Mouse (Mus musculus): Measurements from ENCODE around the gene Idi1. TPM values are rescaled to one million over a fixed set of nuclear protein-coding genes. Genes with fewer than 3 reads are reported as not detected.
"Not testable (repeated sequence)": the region's sequence is repeated elsewhere in the genome, so short reads cannot be mapped to it uniquely, and the experiment has no call there.

Idi1 gene
- total RNA-seq, 2 experiments from 2014 or later = 5.8 to 8.0 TPM

- ATAC-seq (replicated peaks; ENCODE audit: low FRiP score, poor library complexity, severe bottlenecking) = no peak
These were observed 3.7 kb upstream of the Idi1 start for GRCm38 (mm10) chr13:8881611-8882010.

GRCm38 (mm10) chr13:8883870-8884269 is 1.4 kb upstream of the Idi1 start:
- not testable (repeated sequence) for ATAC-seq (replicated peaks; ENCODE audit: low FRiP score, poor library complexity, severe bottlenecking)

GRCm38 (mm10) chr13:8886185-8886560 is 872 bp downstream of the Idi1 start:
- ATAC-seq (replicated peaks; ENCODE audit: low FRiP score, poor library complexity, severe bottlenecking) = no peak

GRCm38 (mm10) chr13:8888603-8889002 is 3.3 kb downstream of the Idi1 start:
- no peak for ATAC-seq (replicated peaks; ENCODE audit: low FRiP score, poor library complexity, severe bottlenecking)

- not testable (repeated sequence) for ATAC-seq (replicated peaks; ENCODE audit: low FRiP score, poor library complexity, severe bottlenecking)
These were observed 20.7 kb downstream of the Idi1 start for GRCm38 (mm10) chr13:8905986-8906385.

- ATAC-seq (replicated peaks; ENCODE audit: low FRiP score, poor library complexity, severe bottlenecking) = not testable (repeated sequence)
These were observed 28.6 kb downstream of the Idi1 start for GRCm38 (mm10) chr13:8913890-8914289.

GRCm38 (mm10) chr13:8933499-8933898 is 48.2 kb downstream of the Idi1 start:
- no peak for ATAC-seq (replicated peaks; ENCODE audit: low FRiP score, poor library complexity, severe bottlenecking)

DNA sequence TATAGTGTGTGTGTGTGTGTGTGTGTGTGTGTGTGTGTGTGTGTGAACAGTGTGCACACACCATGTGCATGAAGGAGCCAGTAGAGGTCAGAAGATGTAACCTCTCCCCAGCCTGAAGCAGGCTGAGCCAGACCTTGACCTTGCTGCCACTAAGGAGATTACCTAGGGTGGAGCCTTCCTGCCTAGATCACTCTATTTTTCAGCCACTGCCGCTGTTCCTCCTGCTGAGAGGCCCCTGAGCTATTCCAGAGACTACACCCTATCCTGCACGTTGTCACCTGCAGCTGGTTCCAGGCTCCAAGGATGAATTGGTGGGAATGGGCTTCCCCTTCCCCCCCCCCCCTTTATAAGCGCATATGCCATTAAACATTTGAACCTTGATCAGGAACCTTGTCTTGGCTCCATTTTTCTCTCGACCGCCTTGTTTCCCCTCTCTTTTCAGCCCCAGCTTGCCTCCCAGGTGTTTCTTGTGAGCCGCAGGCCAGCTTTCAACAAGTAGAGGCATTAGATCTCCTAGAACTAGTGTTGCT is 52.4 kb downstream of the Idi1 start:
- ATAC-seq (replicated peaks; ENCODE audit: low FRiP score, poor library complexity, severe bottlenecking) = not testable (repeated sequence)

DNA sequence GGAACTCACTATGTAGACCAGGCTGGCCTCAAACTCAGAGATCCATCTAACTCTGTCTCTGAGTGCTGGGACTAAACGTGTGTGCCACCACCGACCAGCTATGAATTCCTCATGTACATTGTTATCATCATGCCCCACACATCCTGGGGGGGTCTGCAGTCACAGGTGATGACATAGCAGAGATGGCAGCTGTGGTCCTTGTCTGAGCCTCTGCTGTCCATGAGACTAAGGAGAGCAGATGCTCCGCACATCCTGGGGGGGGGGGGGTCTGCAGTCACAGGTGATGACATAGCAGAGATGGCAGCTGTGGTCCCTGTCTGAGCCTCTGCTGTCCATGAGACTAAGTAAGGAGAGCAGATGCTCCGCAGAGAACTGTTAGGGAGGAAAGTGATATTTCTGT is 55.8 kb downstream of the Idi1 start:
- not testable (repeated sequence) for ATAC-seq (replicated peaks; ENCODE audit: low FRiP score, poor library complexity, severe bottlenecking)

- ATAC-seq (replicated peaks; ENCODE audit: low FRiP score, poor library complexity, severe bottlenecking) = not testable (repeated sequence)
These were observed 56.4 kb downstream of the Idi1 start for GRCm38 (mm10) chr13:8941701-8942100.

Other genes starting within 250 kb of the Idi1 start
- 11.3 and 20.9 TPM in 2 replicates for gene Wdr37, start 13.6 kb upstream of the Idi1 start, total RNA-seq (2015; ENCODE audit: low replicate concordance)
- gene Wdr37, start 13.6 kb upstream of the Idi1 start, total RNA-seq (2017; ENCODE audit: low replicate concordance) = 12.3 and 21.3 TPM in 2 replicates
- not detected in 2 replicates for gene Gm9745, start 62.7 kb downstream of the Idi1 start, total RNA-seq (2015; ENCODE audit: low replicate concordance)
- gene Gm9745, start 62.7 kb downstream of the Idi1 start, total RNA-seq (2017; ENCODE audit: low replicate concordance) = not detected in 2 replicates
- gene Idi2, start 67.4 kb downstream of the Idi1 start, total RNA-seq (2015; ENCODE audit: low replicate concordance) = not detected in 2 replicates
- not detected in 2 replicates for gene Idi2, start 67.4 kb downstream of the Idi1 start, total RNA-seq (2017; ENCODE audit: low replicate concordance)
- gene Gtpbp4, start 110.6 kb downstream of the Idi1 start, total RNA-seq (2015; ENCODE audit: low replicate concordance) = 15.9 and 28.0 TPM in 2 replicates
- 14.8 and 15.8 TPM in 2 replicates for gene Gtpbp4, start 110.6 kb downstream of the Idi1 start, total RNA-seq (2017; ENCODE audit: low replicate concordance)
- gene Larp4b, start 208.4 kb downstream of the Idi1 start, total RNA-seq (2015; ENCODE audit: low replicate concordance) = 29.7 and 44.6 TPM in 2 replicates
- gene Larp4b, start 208.4 kb downstream of the Idi1 start, total RNA-seq (2017; ENCODE audit: low replicate concordance) = 39.0 and 42.0 TPM in 2 replicates